Mouse (Mus musculus) testis, adult 10 weeks (tissue): ENCODE results near the gene Herc6. TPM values are rescaled to one million over a fixed set of nuclear protein-coding genes. Genes with fewer than 3 reads are reported as not detected.

Experiments used
- polyA plus RNA-seq: library from polyadenylated mRNA; stranded (reverse); fragments of 350-450 nt; fragmentation: Illumina TruSeq; extraction: RNeasy Lipid Tissue Mini Kit (QIAGEN cat#74804); gene quantifications from one replicate; pipeline ENCODE4 v1.2.3, GENCODE M21; 2014; ENCODE audit warnings: low read depth, low replicate concordance

Herc6 gene
- 50.2 TPM for polyA plus RNA-seq

GRCm38 (mm10) chr6:57580881-57581548 lies at the start of gene Herc6:
TSS of gene Herc6 (plus strand) at chr6:57581000.

GRCm38 (mm10) chr6:57535386-57535936 lies 45.3 kb upstream of the Herc6 start, which contains the start of gene Ppm1k:
TSS of gene Ppm1k (minus strand) at chr6:57535468.

GRCm38 (mm10) chr6:57691467-57692261 lies 110.9 kb downstream of the Herc6 start, which contains the start of gene Pyurf:
TSS of gene Pyurf (minus strand) at chr6:57692078.

GRCm38 (mm10) chr6:57702376-57702742 lies 121.6 kb downstream of the Herc6 start, which contains the start of gene Lancl2:
TSS of gene Lancl2 (plus strand) at chr6:57702540.

Other genes with a start within 250 kb of the Herc6 start
- gene Vmn1r17, start 217.3 kb upstream of the Herc6 start, polyA plus RNA-seq = not detected
- not detected for gene Vmn1r18, start 185.2 kb upstream of the Herc6 start, polyA plus RNA-seq
- not detected for gene Vmn1r19, start 177.2 kb upstream of the Herc6 start, polyA plus RNA-seq
- gene Vmn1r20, start 152.1 kb upstream of the Herc6 start, polyA plus RNA-seq = not detected
- 4.6 TPM for gene Ppm1k, start 45.5 kb upstream of the Herc6 start, polyA plus RNA-seq
- gene Pyurf, start 111.1 kb downstream of the Herc6 start, polyA plus RNA-seq = 3.4 TPM
- 347 TPM for gene Lancl2, start 121.5 kb downstream of the Herc6 start, polyA plus RNA-seq
- 2.9 TPM for gene Vopp1, start 244.2 kb downstream of the Herc6 start, polyA plus RNA-seq